Comparison of ENCODE assay signal across 8 mouse cellular contexts in the genomic region with DNA sequence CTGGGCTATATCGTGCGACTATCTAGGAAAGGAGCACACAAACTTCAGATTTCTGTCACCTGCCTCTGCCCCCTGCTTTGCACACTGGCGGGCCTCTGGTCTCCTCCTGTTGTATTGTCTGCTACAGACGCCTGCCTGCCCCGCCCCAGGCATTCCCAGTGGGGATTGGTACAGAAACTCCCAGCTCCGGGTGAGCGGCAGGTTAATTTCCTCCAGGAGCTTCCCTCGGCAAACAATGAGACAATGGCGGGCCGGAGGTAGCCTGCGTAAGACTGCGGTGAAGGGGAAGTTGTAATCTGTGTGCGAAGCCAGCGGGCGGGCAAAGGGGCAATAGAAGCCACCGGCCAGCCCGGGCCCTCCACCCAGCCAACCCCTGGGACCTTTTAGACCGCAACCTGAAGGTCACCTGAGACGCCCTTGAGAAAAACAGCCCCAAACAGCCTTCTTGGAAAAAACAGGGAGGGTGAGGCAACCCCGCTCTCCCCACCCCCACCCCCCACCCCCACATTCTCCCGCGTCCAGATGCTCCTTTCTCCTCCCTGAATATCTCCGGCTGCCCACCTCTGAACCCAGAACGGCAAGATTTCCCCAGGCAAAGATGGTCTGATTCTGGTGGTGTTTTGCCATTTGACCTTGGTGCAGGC. TPM values are rescaled to one million over a fixed set of nuclear protein-coding genes. Genes with fewer than 3 reads are reported as not detected.
DNase-seq lines count a peak whose midpoint lies in the region; ATAC-seq and TF ChIP-seq lines count a peak whose summit lies in the region.
"Had no signal": no experiment of that assay in that cellular context is flagged by ENCODE, and none has a peak within 500 bp of the region (broad histone marks: within the 10 kb centered on the region; RNA-seq: fewer than 3 reads in every experiment).

No protein-coding gene starts in this region.

- H3K27ac ChIP-seq in intestine, embryonic 14.5 days (ENCODE audit: low read depth) = no peak overlapping the region
- H3K27ac ChIP-seq in lung, embryonic 15.5 days = peak overlapping the region; percentile 33; the same call in 1 of the 2 replicates
- no peak overlapping the region for H3K27ac ChIP-seq in stomach, postnatal 0 days (replicated peaks)
- no peak overlapping the region for H3K27ac ChIP-seq in left cerebral cortex, adult 2 months
- H3K27ac ChIP-seq: macrophage had no signal

- TF ChIP-seq CTCF in stomach, postnatal 0 days (IDR thresholded peaks at IDR 0.05; ENCODE audit: low read depth) = no peak
- no peak for TF ChIP-seq CTCF in left cerebral cortex, adult 2 months (IDR thresholded peaks at IDR 0.05)

- no peaks in the 10 kb centered on the region for H3K9me3 ChIP-seq in intestine, embryonic 14.5 days (ENCODE audit: control insufficient read depth, low read length)
- H3K9me3 ChIP-seq in lung, embryonic 15.5 days = no peaks in the 10 kb centered on the region
- H3K9me3 ChIP-seq in stomach, postnatal 0 days (ENCODE audit: control insufficient read depth, low read length) = no peaks in the 10 kb centered on the region

- DNase-seq in gastrocnemius, postnatal 25 days = peak; percentile 63
- DNase-seq in intestine, embryonic 14.5 days (ENCODE audit: low spot score) = no peak
- DNase-seq in stomach, postnatal 0 days (ENCODE audit: low spot score) = peak; percentile 71
- DNase-seq in left cerebral cortex, adult 2 months (ENCODE audit: extremely low spot score in 1 of 2, low spot score in 2 of 2) = no peak

- H3K36me3 ChIP-seq in intestine, embryonic 14.5 days (ENCODE audit: control insufficient read depth, insufficient read depth, low read length) = no peaks in the 10 kb centered on the region
- H3K36me3 ChIP-seq in lung, embryonic 15.5 days = no peaks in the 10 kb centered on the region
- no peaks in the 10 kb centered on the region for H3K36me3 ChIP-seq in stomach, postnatal 0 days (ENCODE audit: control insufficient read depth, insufficient read depth, low read length)

- WGBS in intestine, embryonic 14.5 days = 16% methylated on average over 24 of the region's 24 CpGs
- 23% methylated on average over 24 of the region's 24 CpGs for WGBS in lung, embryonic 15.5 days
- WGBS in stomach, postnatal 0 days = 16% methylated on average over 23 of the region's 24 CpGs

- no peaks in the 10 kb centered on the region for H3K4me1 ChIP-seq in intestine, embryonic 14.5 days (replicated peaks; ENCODE audit: control insufficient read depth, insufficient read depth, low read length)
- H3K4me1 ChIP-seq in lung, embryonic 15.5 days = peaks cover 12% of the 10 kb centered on the region
- H3K4me1 ChIP-seq in stomach, postnatal 0 days (replicated peaks; ENCODE audit: control insufficient read depth, insufficient read depth) = no peaks in the 10 kb centered on the region

- TF ChIP-seq EP300 in stomach, postnatal 0 days (optimal IDR thresholded peaks at IDR 0.05) = no peak

- intact Hi-C loops in left cerebral cortex, adult 2 months (cut with DNase I) = no loop called here

- no peaks in the 10 kb centered on the region for H3K27me3 ChIP-seq in intestine, embryonic 14.5 days (replicated peaks; ENCODE audit: control insufficient read depth, insufficient read depth, low read length)
- no peaks in the 10 kb centered on the region for H3K27me3 ChIP-seq in lung, embryonic 15.5 days
- no peaks in the 10 kb centered on the region for H3K27me3 ChIP-seq in stomach, postnatal 0 days (ENCODE audit: control insufficient read depth, insufficient read depth, low read length)

- H3K4me3 ChIP-seq in intestine, embryonic 14.5 days (ENCODE audit: low read depth, low read length) = no peak overlapping the region
- H3K4me3 ChIP-seq in lung, embryonic 15.5 days = no peak overlapping the region
- no peak overlapping the region for H3K4me3 ChIP-seq in stomach, postnatal 0 days (ENCODE audit: low read depth, low read length)
- no peak overlapping the region for H3K4me3 ChIP-seq in left cerebral cortex, adult 2 months

- H3K4me2 ChIP-seq in intestine, embryonic 14.5 days (ENCODE audit: low read length) = peak overlapping the region; percentile 41
- H3K4me2 ChIP-seq in lung, embryonic 15.5 days = peak overlapping the region; percentile 31
- H3K4me2 ChIP-seq in stomach, postnatal 0 days (replicated peaks; ENCODE audit: low read depth) = peak overlapping the region; percentile 35

- ATAC-seq in common myeloid progenitor, adult 5-6 weeks (replicated peaks; ENCODE audit: low read depth, poor library complexity, severe bottlenecking) = 0 out of 2 replicates have a peak, but pooled peaks have one; percentile 29
- peak; percentile 70 for ATAC-seq in intestine, embryonic 14.5 days (replicated peaks; ENCODE audit: low FRiP score, low TSS enrichment, low read depth)
- no peak for ATAC-seq in lung, embryonic 15.5 days (ENCODE audit: borderline replicate concordance, extremely low read depth, low FRiP score, low TSS enrichment)
- peak; percentile 82 for ATAC-seq in stomach, postnatal 0 days (ENCODE audit: low FRiP score, low TSS enrichment)
- no peak for ATAC-seq in erythroid progenitor cell, adult 5-6 weeks (replicated peaks; ENCODE audit: low FRiP score, poor library complexity, severe bottlenecking)

- 0 out of 2 replicates have a peak overlapping the region, but pooled peaks have one; percentile 7 for H3K9ac ChIP-seq in intestine, embryonic 14.5 days (ENCODE audit: low read length)
- H3K9ac ChIP-seq in lung, embryonic 15.5 days = no peak overlapping the region
- no peak overlapping the region for H3K9ac ChIP-seq in stomach, postnatal 0 days (ENCODE audit: low read length)

RNA-seq across cellular contexts. Expression of a gene that starts 33.9 kb away (rescaled TPM):
- total RNA-seq in common myeloid progenitor, adult 5-6 weeks (2017) = 1.2 TPM in 1 of 2 replicates, not detected in the other
- total RNA-seq in gastrocnemius, postnatal 25 days (2021) = 10 to 100 TPM; 11.2 to 12.4 TPM
- 14.4 and 15.9 TPM in 2 replicates for polyA plus RNA-seq in intestine, embryonic 14.5 days (2014; fragmentation: Nextera tagmentation; extraction: Ambion mirVana)
- polyA plus RNA-seq in lung, embryonic 15.5 days (2015; fragmentation: Nextera tagmentation; extraction: Ambion mirVana) = 7.8 and 9.0 TPM in 2 replicates
- polyA plus RNA-seq in stomach, postnatal 0 days (2015; fragmentation: Nextera tagmentation; extraction: Ambion mirVana) = 2.5 and 3.1 TPM in 2 replicates
- total RNA-seq in left cerebral cortex, adult 2 months (2021) = 1 to 10 TPM; 1.6 to 2.4 TPM
- total RNA-seq in erythroid progenitor cell, adult 5-6 weeks (2015; ENCODE audit: low replicate concordance) = not detected in 2 replicates
- total RNA-seq in erythroid progenitor cell, adult 5-6 weeks (2017; ENCODE audit: low replicate concordance) = not detected in 2 replicates
- polyA plus RNA-seq: macrophage had no signal

RNA-seq across cellular contexts. Expression of a gene that starts 49.4 kb away (rescaled TPM):
- total RNA-seq in common myeloid progenitor, adult 5-6 weeks (2017) = 105 and 132 TPM in 2 replicates
- 10 to 100 TPM; 78.6 to 79.8 TPM for total RNA-seq in gastrocnemius, postnatal 25 days (2021)
- 87.5 and 112 TPM in 2 replicates for polyA plus RNA-seq in intestine, embryonic 14.5 days (2014; fragmentation: Nextera tagmentation; extraction: Ambion mirVana)
- 76.7 and 83.7 TPM in 2 replicates for polyA plus RNA-seq in lung, embryonic 15.5 days (2015; fragmentation: Nextera tagmentation; extraction: Ambion mirVana)
- 54.1 and 60.7 TPM in 2 replicates for polyA plus RNA-seq in stomach, postnatal 0 days (2015; fragmentation: Nextera tagmentation; extraction: Ambion mirVana)
- total RNA-seq in left cerebral cortex, adult 2 months (2021) = 100 to 1,000 TPM in 1 of 2 experiments, 10 to 100 TPM in 1; 98.0 to 104 TPM
- total RNA-seq in erythroid progenitor cell, adult 5-6 weeks (2015; ENCODE audit: low replicate concordance) = 51.2 and 70.4 TPM in 2 replicates
- 78.8 and 93.5 TPM in 2 replicates for total RNA-seq in erythroid progenitor cell, adult 5-6 weeks (2017; ENCODE audit: low replicate concordance)

Comparison
In these comparisons a context has a peak if more than half of its experiments do, and no peak if none do; other contexts are left out.
1. ATAC-seq: peak in common myeloid progenitor, adult 5-6 weeks (single experiment), intestine, embryonic 14.5 days (single experiment) and stomach, postnatal 0 days (single experiment); none in lung, embryonic 15.5 days (single experiment) and erythroid progenitor cell, adult 5-6 weeks (single experiment).
2. DNase-seq: peak in gastrocnemius, postnatal 25 days (single experiment) and stomach, postnatal 0 days (single experiment); none in intestine, embryonic 14.5 days (single experiment) and left cerebral cortex, adult 2 months (0 of 2).
3. Peak in every context shown above with its lines, with median percentiles within 50 percentile points of each other: H3K4me2 ChIP-seq.